Mouse (Mus musculus) E14TG2a.4 (cell line): ENCODE results near the gene Cfap54.

Experiments
- CTCF ChIP-seq: conservative IDR thresholded peaks from 2 replicates; pipeline ENCODE4 v1.5.1; 2014; ENCODE audit warnings: low read length
- POU5F1 ChIP-seq: IDR thresholded peaks from 2 replicates; pipeline ENCODE4 v1.6.1; 2014; ENCODE audit warnings: low read length, borderline replicate concordance

GRCm38 (mm10) chr10:92816903-92817302, 264.5 kb downstream of the Cfap54 start:
- TF ChIP-seq CTCF = no peak
- TF ChIP-seq POU5F1 = no peak
